Mouse (Mus musculus): ENCODE measurements around the gene Ifitm2.

DNA sequence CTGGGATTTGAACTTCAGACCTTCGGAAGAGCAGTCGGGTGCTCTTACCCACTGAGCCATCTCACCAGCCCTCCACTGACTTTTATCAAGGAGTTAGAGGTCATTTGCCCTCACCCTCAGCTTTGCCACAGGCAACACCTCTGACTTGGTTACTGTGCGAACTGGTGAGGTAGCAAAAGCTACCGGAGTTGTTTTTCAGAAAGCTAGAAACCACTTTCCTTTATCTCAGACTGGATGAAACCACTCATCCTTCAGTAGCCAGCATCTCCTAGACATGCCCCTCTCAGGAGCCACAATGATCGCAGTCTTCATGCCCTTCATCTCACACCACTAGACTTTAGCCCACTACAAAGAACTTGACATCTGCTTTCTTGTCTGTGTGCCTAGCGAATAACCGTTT lies 27.2 kb upstream of the Ifitm2 start:
- TF ChIP-seq CTCF (IDR thresholded peaks at IDR 0.05; ENCODE audit: low read depth) (no peak), EP300 (IDR thresholded peaks at IDR 0.05; ENCODE audit: low read depth) (no peak)

Measured in liver, postnatal 0 days (tissue).